Mouse (Mus musculus) liver, postnatal 0 days (tissue): ENCODE data around the gene Six3. TPM values are rescaled to one million over a fixed set of nuclear protein-coding genes. Genes with fewer than 3 reads are reported as not detected.

Source experiments
- ATAC-seq: fragments of 200-750 bp; cut with Nextera tagmentation; 2 replicates; pipeline ENCODE4 v1.8.0; 2017; ENCODE audit warnings: mild to moderate bottlenecking, moderate library complexity
- DNase-seq: peaks from one replicate; pipeline ENCODE4 v3.0.0-alpha.2; 2016
- H3K27ac ChIP-seq: fragments of 300-500 bp; sonication (generic); 2 replicates; pipeline ENCODE4 v1.5.1; 2014; ENCODE audit warnings: antibody characterized with exemption, moderate library complexity, mild to moderate bottlenecking, low read depth
- H3K27me3 ChIP-seq: fragments of 300-500 bp; sonication (generic); 2 replicates; pipeline ENCODE4 v1.6.1; 2014; ENCODE audit warnings: low read length, control low read depth, mixed read lengths; ENCODE audit not compliant: insufficient read depth
- H3K36me3 ChIP-seq: fragments of 300-500 bp; sonication (generic); replicated peaks from 2 replicates; pipeline ENCODE4 v1.6.1; 2014; ENCODE audit warnings: mild to moderate bottlenecking, control low read depth, low read length, moderate library complexity, mixed read lengths; ENCODE audit not compliant: insufficient read depth
- H3K4me1 ChIP-seq: fragments of 300-500 bp; sonication (generic); 2 replicates; pipeline ENCODE4 v1.6.1; 2014; ENCODE audit warnings: antibody characterized with exemption, mild to moderate bottlenecking, control low read depth; ENCODE audit not compliant: insufficient read depth
- H3K4me2 ChIP-seq: fragments of 300-500 bp; sonication (generic); 2 replicates; pipeline ENCODE4 v1.6.1; 2014; ENCODE audit warnings: low read depth, mild to moderate bottlenecking, low read length, moderate library complexity, mixed read lengths
- H3K4me3 ChIP-seq: fragments of 300-500 bp; sonication (generic); 2 replicates; pipeline ENCODE4 v1.5.1; 2014; ENCODE audit warnings: low read depth, low read length
- H3K9ac ChIP-seq: fragments of 300-500 bp; sonication (generic); replicated peaks from 2 replicates; pipeline ENCODE4 v1.6.1; 2014; ENCODE audit warnings: mild to moderate bottlenecking, moderate library complexity
- H3K9me3 ChIP-seq: fragments of 300-500 bp; sonication (generic); 2 replicates; pipeline ENCODE4 v1.6.1; 2016; ENCODE audit warnings: mild to moderate bottlenecking, control low read depth, low read length, mixed read lengths
- CTCF ChIP-seq: sonication (generic); IDR thresholded peaks from 2 replicates; pipeline ENCODE4 v1.5.1; 2016; ENCODE audit warnings: antibody characterized with exemption, low read depth
- EP300 ChIP-seq: IDR thresholded peaks from 2 replicates; pipeline ENCODE4 v1.6.1; 2016; ENCODE audit warnings: antibody characterized with exemption, low read depth, mild to moderate bottlenecking
- WGBS: fragments of 180-500 bp; shearing (Covaris S2); extraction: QIAGEN DNeasy Blood & Tissue Kit; methylation state at CpG from one replicate; pipeline ENCODE4 v1.1.7; 2014; ENCODE audit not compliant: insufficient replicate concordance; 5-methylcytosine and 5-hydroxymethylcytosine counted together
- polyA plus RNA-seq: library from polyadenylated mRNA; unstranded; fragments of >200 nt; fragmentation: Nextera tagmentation; extraction: Ambion mirVana; gene quantifications from 2 replicates; pipeline ENCODE4 v1.2.1, GENCODE M21; 2015

Six3 gene
- polyA plus RNA-seq, 1 experiment from 2014 or later = not detected

- WGBS = 2% methylated on average over 50 of the region's 54 CpGs
- peaks cover 100% of the 10 kb centered on the region for H3K27me3 ChIP-seq
- no peak overlapping the region for H3K27ac ChIP-seq
- H3K4me1 ChIP-seq = 0 out of 2 replicates have a peak, but pooled peaks cover 4% of the 10 kb centered on the region
- no peaks in the 10 kb centered on the region for H3K9me3 ChIP-seq
- DNase-seq (no peak), ATAC-seq (no peak)
- peak overlapping the region; percentile 9; the same call in 1 of the 2 replicates for H3K4me2 ChIP-seq
- H3K4me3 ChIP-seq = no peak overlapping the region
- no peak for TF ChIP-seq EP300
- no peak for TF ChIP-seq CTCF
- H3K9ac ChIP-seq = no peak overlapping the region
- H3K36me3 ChIP-seq = no peaks in the 10 kb centered on the region
These were observed 7.5 kb downstream of the Six3 start for GRCm38 (mm10) chr17:85620680-85621504.

GRCm38 (mm10) chr17:85621505-85622310 is 8.3 kb downstream of the Six3 start:
- TF ChIP-seq CTCF (no peak), EP300 (no peak)

GRCm38 (mm10) chr17:85622493-85623157 is 9.2 kb downstream of the Six3 start:
- no peaks in the 10 kb centered on the region for H3K9me3 ChIP-seq
- no peaks in the 10 kb centered on the region for H3K36me3 ChIP-seq
- no peak for TF ChIP-seq EP300
- TF ChIP-seq CTCF = no peak
- H3K27ac ChIP-seq = no peak overlapping the region
- 10% methylated on average over 12 of the region's 12 CpGs for WGBS
- H3K4me2 ChIP-seq = no peak overlapping the region
- H3K9ac ChIP-seq = no peak overlapping the region
- ATAC-seq (no peak), DNase-seq (no peak)
- H3K4me1 ChIP-seq = 0 out of 2 replicates have a peak, but pooled peaks cover 4% of the 10 kb centered on the region
- no peak overlapping the region for H3K4me3 ChIP-seq
- peaks cover 100% of the 10 kb centered on the region for H3K27me3 ChIP-seq

More at GRCm38 (mm10) chr17:85621505-85622310, 8.3 kb downstream of the Six3 start:
- Histone ChIP-seq H3K9me3 (no peaks in the 10 kb centered on the region), H3K27ac (no peak overlapping the region), H3K4me3 (no peak overlapping the region), H3K4me2 (peak overlapping the region; percentile 9; the same call in 1 of the 2 replicates), H3K4me1 (0 out of 2 replicates have a peak, but pooled peaks cover 4% of the 10 kb centered on the region), H3K27me3 (peaks cover 100% of the 10 kb centered on the region), H3K9ac (no peak overlapping the region), H3K36me3 (no peaks in the 10 kb centered on the region)
- ATAC-seq (no peak), DNase-seq (no peak)
- WGBS = under 1% methylated on average over 60 of the region's 67 CpGs

GRCm38 (mm10) chr17:85623161-85624050 is 10.0 kb downstream of the Six3 start:
- DNase-seq (no peak), ATAC-seq (no peak)
- Histone ChIP-seq H3K4me1 (0 out of 2 replicates have a peak, but pooled peaks cover 4% of the 10 kb centered on the region), H3K4me3 (no peak overlapping the region), H3K36me3 (no peaks in the 10 kb centered on the region), H3K9ac (no peak overlapping the region), H3K27me3 (peaks cover 100% of the 10 kb centered on the region), H3K9me3 (no peaks in the 10 kb centered on the region), H3K27ac (no peak overlapping the region), H3K4me2 (no peak overlapping the region)
- TF ChIP-seq EP300 (no peak), CTCF (no peak)
- WGBS = 4% methylated on average over 48 of the region's 52 CpGs

GRCm38 (mm10) chr17:85624051-85624420 is 10.6 kb downstream of the Six3 start:
- Histone ChIP-seq H3K4me1 (0 out of 2 replicates have a peak, but pooled peaks cover 4% of the 10 kb centered on the region), H3K4me2 (no peak overlapping the region), H3K27ac (no peak overlapping the region), H3K36me3 (no peaks in the 10 kb centered on the region), H3K9me3 (no peaks in the 10 kb centered on the region), H3K27me3 (peaks cover 98% of the 10 kb centered on the region), H3K9ac (no peak overlapping the region), H3K4me3 (no peak overlapping the region)
- 4% methylated on average over 13 of the region's 13 CpGs for WGBS
- ATAC-seq = no peak
- DNase-seq = no peak
- TF ChIP-seq EP300 (no peak), CTCF (no peak)
